Mouse (Mus musculus) heart, postnatal 0 days (tissue): ENCODE measurements around the gene Map3k20. TPM values are rescaled to one million over a fixed set of nuclear protein-coding genes. Genes with fewer than 3 reads are reported as not detected.

Experiments
- ATAC-seq: fragments of 200-750 bp; cut with Nextera tagmentation; 2 replicates; pipeline ENCODE4 v1.8.0; 2017; ENCODE audit warnings: low read depth, moderate number of reproducible peaks, moderate library complexity; ENCODE audit not compliant: insufficient read depth
- DNase-seq: peaks from one replicate; pipeline ENCODE4 v3.0.0-alpha.2; 2016; ENCODE audit warnings: low spot score
- H3K27ac ChIP-seq: fragments of 300-500 bp; sonication (generic); 2 replicates; pipeline ENCODE4 v1.5.1; 2014; ENCODE audit warnings: low read depth, mild to moderate bottlenecking
- H3K27me3 ChIP-seq: fragments of 300-500 bp; sonication (generic); 2 replicates; pipeline ENCODE4 v1.6.1; 2014; ENCODE audit warnings: low read length, mixed read lengths; ENCODE audit not compliant: control insufficient read depth, insufficient read depth
- H3K36me3 ChIP-seq: fragments of 300-500 bp; sonication (generic); replicated peaks from 2 replicates; pipeline ENCODE4 v1.6.1; 2014; ENCODE audit warnings: low read length, mixed read lengths; ENCODE audit not compliant: control insufficient read depth, insufficient read depth
- H3K4me1 ChIP-seq: fragments of 300-500 bp; sonication (generic); 2 replicates; pipeline ENCODE4 v1.6.1; 2014; ENCODE audit warnings: antibody characterized with exemption; ENCODE audit not compliant: control insufficient read depth, insufficient read depth
- H3K4me2 ChIP-seq: fragments of 300-500 bp; sonication (generic); 2 replicates; pipeline ENCODE4 v1.6.1; 2014; ENCODE audit warnings: low read depth, mild to moderate bottlenecking, low read length, moderate library complexity
- H3K4me3 ChIP-seq: fragments of 300-500 bp; sonication (generic); 2 replicates; pipeline ENCODE4 v1.5.1; 2014; ENCODE audit warnings: low read depth, low read length
- H3K9ac ChIP-seq: fragments of 300-500 bp; sonication (generic); replicated peaks from 2 replicates; pipeline ENCODE4 v1.6.1; 2014; ENCODE audit warnings: low read depth, low read length, mixed read lengths
- H3K9me3 ChIP-seq: fragments of 300-500 bp; sonication (generic); replicated peaks from 2 replicates; pipeline ENCODE4 v1.6.1; 2016; ENCODE audit warnings: low read length; ENCODE audit not compliant: control insufficient read depth
- CTCF ChIP-seq: IDR thresholded peaks from 2 replicates; pipeline ENCODE4 v1.5.1; 2016; ENCODE audit warnings: antibody characterized with exemption, control low read depth, low read depth
- EP300 ChIP-seq: IDR thresholded peaks from 2 replicates; pipeline ENCODE4 v1.6.1; 2016; ENCODE audit warnings: antibody characterized with exemption, low read depth
- WGBS: fragments of 180-500 bp; shearing (Covaris S2); extraction: QIAGEN DNeasy Blood & Tissue Kit; methylation state at CpG from one replicate; pipeline ENCODE4 v1.1.7; 2014; 5-methylcytosine and 5-hydroxymethylcytosine counted together
- polyA plus RNA-seq: library from polyadenylated mRNA; unstranded; fragments of >200 nt; fragmentation: Nextera tagmentation; extraction: Ambion mirVana; gene quantifications from 2 replicates; pipeline ENCODE4 v1.2.1, GENCODE M21; 2015
- total RNA-seq: library from RNA; depleted of rRNA; stranded (reverse); fragments of >200 nt; gene quantifications from 2 replicates; pipeline ENCODE4 v1.2.3, GENCODE M21; 2014; ENCODE audit warnings: low replicate concordance

Map3k20 gene
- total and polyA plus RNA-seq, 2 experiments from 2014 or later = 26.1 to 95.0 TPM

GRCm38 (mm10) chr2:72382662-72383061 is 97.2 kb downstream of the Map3k20 start:
- TF ChIP-seq EP300 = no peak
- TF ChIP-seq CTCF = no peak
- no peak for ATAC-seq
- no peaks in the 10 kb centered on the region for H3K27me3 ChIP-seq
- WGBS = 53% methylated on average over 6 of the region's 6 CpGs
- no peak overlapping the region for H3K4me2 ChIP-seq
- peaks cover 52% of the 10 kb centered on the region for H3K36me3 ChIP-seq
- no peak overlapping the region for H3K9ac ChIP-seq
- H3K9me3 ChIP-seq = no peaks in the 10 kb centered on the region
- H3K27ac ChIP-seq = peak overlapping the region; percentile 59
- DNase-seq = no peak
- H3K4me1 ChIP-seq = no peaks in the 10 kb centered on the region; the same call in none of the 2 replicates
- no peak overlapping the region for H3K4me3 ChIP-seq

GRCm38 (mm10) chr2:72383321-72383720 is 97.9 kb downstream of the Map3k20 start:
- no peak overlapping the region for H3K4me3 ChIP-seq
- DNase-seq (peak; percentile 65), ATAC-seq (peak; percentile 55; the same call in 1 of the 2 replicates)
- no peak overlapping the region for H3K4me2 ChIP-seq
- H3K9ac ChIP-seq = no peak overlapping the region
- TF ChIP-seq CTCF (no peak), EP300 (no peak)
- H3K27ac ChIP-seq = no peak overlapping the region
- no peaks in the 10 kb centered on the region; the same call in none of the 2 replicates for H3K4me1 ChIP-seq
- H3K36me3 ChIP-seq = peaks cover 50% of the 10 kb centered on the region
- WGBS = 54% methylated on average over 11 of the region's 11 CpGs
- H3K27me3 ChIP-seq = no peaks in the 10 kb centered on the region
- H3K9me3 ChIP-seq = no peaks in the 10 kb centered on the region

- Histone ChIP-seq H3K4me1 (peaks cover 12% of the 10 kb centered on the region; the same call in 1 of the 2 replicates), H3K27me3 (no peaks in the 10 kb centered on the region), H3K9me3 (no peaks in the 10 kb centered on the region), H3K4me2 (no peak overlapping the region), H3K36me3 (peaks cover 25% of the 10 kb centered on the region), H3K9ac (no peak overlapping the region), H3K4me3 (no peak overlapping the region), H3K27ac (peak overlapping the region; percentile 84)
- 70% methylated on average over 13 of the region's 13 CpGs for WGBS
- TF ChIP-seq CTCF (no peak), EP300 (no peak)
- DNase-seq = no peak
- ATAC-seq = peak; percentile 16; the same call in 1 of the 2 replicates
Observed at GRCm38 (mm10) chr2:72389411-72389810, 104.0 kb downstream of the Map3k20 start.

- DNase-seq = peak; percentile 94
- H3K9me3 ChIP-seq = no peaks in the 10 kb centered on the region
- peak overlapping the region; percentile 84 for H3K27ac ChIP-seq
- WGBS = 11% methylated on average over 9 of the region's 9 CpGs
- peaks cover 12% of the 10 kb centered on the region; the same call in 1 of the 2 replicates for H3K4me1 ChIP-seq
- H3K36me3 ChIP-seq = peaks cover 24% of the 10 kb centered on the region
- H3K9ac ChIP-seq = no peak overlapping the region
- H3K4me2 ChIP-seq = peak overlapping the region; percentile 37; the same call in 1 of the 2 replicates
- peak; percentile 81 for ATAC-seq
- H3K27me3 ChIP-seq = no peaks in the 10 kb centered on the region
- TF ChIP-seq EP300 (0 out of 2 replicates have a peak, but pooled peaks have one; percentile 17), CTCF (peak; percentile 99)
- H3K4me3 ChIP-seq = no peak overlapping the region
Observed at GRCm38 (mm10) chr2:72389942-72390341, 104.5 kb downstream of the Map3k20 start.

GRCm38 (mm10) chr2:72390474-72390873 is 105.0 kb downstream of the Map3k20 start:
- Histone ChIP-seq H3K4me3 (no peak overlapping the region), H3K4me1 (peaks cover 12% of the 10 kb centered on the region; the same call in 1 of the 2 replicates), H3K9ac (no peak overlapping the region), H3K27me3 (no peaks in the 10 kb centered on the region), H3K9me3 (no peaks in the 10 kb centered on the region), H3K4me2 (peak overlapping the region; percentile 37), H3K27ac (peak overlapping the region; percentile 84), H3K36me3 (peaks cover 20% of the 10 kb centered on the region)
- no peak for TF ChIP-seq EP300
- no peak for TF ChIP-seq CTCF
- 31% methylated on average over 6 of the region's 6 CpGs for WGBS
- ATAC-seq = peak; percentile 87
- peak; percentile 84 for DNase-seq

GRCm38 (mm10) chr2:72391024-72391423 is 105.6 kb downstream of the Map3k20 start:
- peak overlapping the region; percentile 84 for H3K27ac ChIP-seq
- no peaks in the 10 kb centered on the region for H3K9me3 ChIP-seq
- WGBS = 39% methylated on average over 4 of the region's 4 CpGs
- H3K9ac ChIP-seq = no peak overlapping the region
- peaks cover 20% of the 10 kb centered on the region for H3K36me3 ChIP-seq
- no peak for TF ChIP-seq CTCF
- TF ChIP-seq EP300 = no peak
- peak; percentile 35 for DNase-seq
- ATAC-seq = peak; percentile 62
- peaks cover 12% of the 10 kb centered on the region; the same call in 1 of the 2 replicates for H3K4me1 ChIP-seq
- no peaks in the 10 kb centered on the region for H3K27me3 ChIP-seq
- H3K4me3 ChIP-seq = no peak overlapping the region
- H3K4me2 ChIP-seq = peak overlapping the region; percentile 37
